Mouse (Mus musculus) right cerebral cortex, postnatal 25 days (tissue): Measurements from ENCODE around the gene Gm10490.
A peak's percentile ranks its signal among the peaks of the same experiment; 100 is the strongest.
"Not testable (repeated sequence)": the region's sequence is repeated elsewhere in the genome, so short reads cannot be mapped to it uniquely, and the experiment has no call there.

Experiments used
- DNase-seq: peaks from one replicate; pipeline ENCODE4 v3.0.0; 2022

Gm10490 gene

DNA sequence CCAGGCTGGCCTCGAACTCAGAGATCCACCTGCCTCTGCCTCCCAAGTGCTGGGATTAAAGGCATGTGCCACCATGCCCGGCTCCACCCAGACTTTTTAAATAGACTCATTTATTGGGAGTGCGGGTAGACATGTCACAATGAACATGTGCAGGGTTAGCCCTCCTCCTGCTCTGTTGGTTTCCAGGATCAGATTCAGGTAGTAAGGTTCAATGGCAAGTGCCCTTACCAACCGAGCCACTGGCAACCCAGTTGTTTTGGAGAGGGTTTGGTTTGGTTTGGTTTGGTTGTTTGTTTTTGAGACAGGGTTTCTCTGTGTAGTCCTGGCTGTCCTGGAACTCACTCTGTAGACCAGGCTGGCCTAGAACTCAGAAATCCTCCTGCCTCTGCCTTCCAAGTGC lies at the start of gene Gm10490:
Gm10490 (plus strand) TSS at position 301 of the 400 bp plus-strand sequence.
- not testable (repeated sequence) for DNase-seq

DNA sequence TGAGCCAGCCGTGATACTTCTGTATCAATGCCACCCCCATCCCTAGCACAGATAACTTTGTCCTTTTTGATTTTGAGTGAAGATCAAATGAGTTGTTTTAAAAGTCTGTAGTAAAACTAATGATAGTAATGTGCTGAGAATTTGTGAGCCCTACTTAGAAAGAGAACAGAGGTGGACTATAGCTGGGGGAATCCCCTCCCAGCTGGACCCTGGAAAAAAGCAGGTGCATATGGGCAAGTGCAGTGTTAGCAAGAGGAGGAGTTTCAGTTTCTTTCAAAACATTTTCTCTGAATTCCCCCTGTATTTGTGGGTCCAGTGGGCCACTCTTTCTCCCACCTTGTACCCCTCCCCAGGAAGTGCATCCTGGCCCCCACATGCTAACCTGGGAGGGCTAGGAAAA lies 46.2 kb upstream of the Gm10490 start:
- no peak for DNase-seq

DNA sequence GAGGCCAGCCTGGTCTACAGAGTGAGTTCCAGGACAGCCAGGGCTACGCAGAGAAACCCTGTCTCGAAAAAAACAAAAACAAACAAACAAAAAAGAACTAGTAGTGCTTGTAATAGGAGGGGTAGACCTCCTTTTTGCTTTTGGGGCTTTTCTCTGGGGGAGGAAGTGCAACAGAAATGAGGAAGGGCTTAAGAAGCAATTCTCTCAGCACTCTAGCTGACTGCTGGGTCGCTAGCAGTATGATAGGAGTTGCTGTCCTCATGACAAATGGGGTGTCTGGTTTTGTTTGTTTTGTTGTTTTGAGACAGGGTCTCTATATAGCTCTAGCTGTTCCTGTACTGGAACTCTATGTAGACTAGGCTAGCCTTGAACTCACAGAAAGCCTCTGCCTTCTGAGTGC lies 44.8 kb upstream of the Gm10490 start:
- DNase-seq = no peak

DNA sequence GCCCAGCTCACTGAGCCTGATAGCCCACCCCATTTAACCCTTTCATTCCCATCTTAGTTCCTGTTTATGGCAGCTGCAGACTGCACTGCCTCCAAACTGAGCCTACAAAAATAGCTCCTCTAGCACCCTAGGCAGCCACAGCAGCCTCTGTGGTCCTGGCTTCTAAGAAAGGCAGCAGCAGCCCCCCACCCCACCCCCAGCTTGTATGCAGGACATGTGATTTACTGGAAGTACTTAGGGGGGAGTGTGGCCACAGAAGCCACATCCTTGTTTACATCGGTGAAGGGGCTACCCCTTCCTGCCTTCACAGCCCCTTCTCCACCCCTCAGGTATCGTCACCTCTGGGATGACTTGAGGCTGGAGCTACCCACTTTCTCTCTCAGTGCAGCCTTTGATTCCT lies 44.0 kb upstream of the Gm10490 start:
- no peak for DNase-seq

DNA sequence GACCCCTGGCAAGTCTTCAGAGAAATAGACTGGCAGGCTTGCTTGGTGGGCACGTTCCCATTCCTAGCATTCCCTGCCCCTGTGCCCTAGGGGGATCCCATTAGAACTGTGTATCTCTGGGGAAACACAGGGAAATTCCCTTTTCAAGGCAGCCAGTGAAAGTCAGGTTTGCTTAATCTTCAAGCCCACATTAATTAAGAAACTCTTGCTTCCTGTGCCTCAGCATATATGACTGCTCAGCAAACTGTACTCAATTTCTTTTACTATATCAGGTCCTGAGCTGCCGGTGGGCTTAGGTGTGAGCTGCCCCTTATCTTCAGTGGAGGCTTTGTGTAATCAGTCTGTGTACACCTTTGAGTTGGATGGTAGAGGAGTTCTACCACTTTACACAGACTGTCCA lies 43.6 kb upstream of the Gm10490 start:
- DNase-seq = no peak

DNA sequence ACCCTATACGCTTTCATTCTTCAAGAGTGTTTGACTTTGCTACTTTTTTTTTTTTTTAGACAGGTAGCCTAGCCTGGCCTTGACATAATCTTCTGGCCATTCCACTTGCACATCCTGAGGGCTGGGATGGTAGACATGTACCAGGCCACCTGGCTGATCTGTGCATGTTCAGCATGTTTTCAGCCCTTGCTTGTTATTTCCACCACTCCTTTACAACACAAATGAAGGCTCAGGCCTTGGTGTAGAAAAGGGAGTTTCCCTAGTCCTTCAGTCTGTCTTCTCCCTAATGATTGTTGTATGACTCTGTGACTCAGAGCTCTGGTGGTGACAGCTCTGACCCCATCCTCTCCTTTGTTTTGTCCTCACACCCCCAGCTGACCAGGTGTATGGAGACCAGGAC lies 42.2 kb upstream of the Gm10490 start:
- no peak for DNase-seq

DNA sequence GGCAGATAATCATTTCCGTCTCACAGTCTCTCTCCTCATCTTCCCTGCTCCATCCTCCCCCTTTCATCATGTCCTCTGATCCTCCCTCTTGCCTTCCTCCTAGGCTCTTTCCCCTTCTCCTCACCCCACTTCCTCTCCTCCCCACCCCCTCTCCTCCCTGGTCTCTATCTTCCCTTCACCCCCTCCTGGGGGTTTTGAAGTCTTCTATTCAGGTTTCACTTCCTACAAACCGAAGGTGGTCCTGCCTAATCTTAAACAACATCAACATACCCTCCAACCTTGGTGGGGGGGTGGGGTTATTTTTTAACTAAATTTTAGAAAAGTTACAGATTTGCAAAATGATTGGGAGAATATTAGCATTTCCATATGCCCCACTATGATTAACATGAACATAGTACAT lies 40.8 kb upstream of the Gm10490 start:
- DNase-seq = no peak

DNA sequence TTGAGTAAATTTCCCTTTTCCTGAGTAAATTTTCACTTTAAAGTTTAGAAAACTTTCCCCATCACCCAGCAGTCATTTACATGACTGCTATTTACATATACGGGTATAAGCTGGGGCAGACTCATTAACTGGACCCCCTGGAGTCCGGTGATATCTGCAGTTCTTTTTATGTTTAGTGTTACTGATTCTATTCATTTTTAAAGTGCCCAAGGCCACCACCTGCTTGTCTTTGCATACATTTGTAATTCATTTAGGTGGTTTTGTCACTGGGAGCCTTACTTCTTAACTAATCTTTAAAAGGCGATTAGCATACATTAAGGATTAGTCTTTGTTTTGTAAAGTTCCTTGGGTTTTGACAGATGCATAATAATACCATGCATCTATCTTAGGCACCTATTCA lies 39.5 kb upstream of the Gm10490 start:
- DNase-seq = no peak

DNA sequence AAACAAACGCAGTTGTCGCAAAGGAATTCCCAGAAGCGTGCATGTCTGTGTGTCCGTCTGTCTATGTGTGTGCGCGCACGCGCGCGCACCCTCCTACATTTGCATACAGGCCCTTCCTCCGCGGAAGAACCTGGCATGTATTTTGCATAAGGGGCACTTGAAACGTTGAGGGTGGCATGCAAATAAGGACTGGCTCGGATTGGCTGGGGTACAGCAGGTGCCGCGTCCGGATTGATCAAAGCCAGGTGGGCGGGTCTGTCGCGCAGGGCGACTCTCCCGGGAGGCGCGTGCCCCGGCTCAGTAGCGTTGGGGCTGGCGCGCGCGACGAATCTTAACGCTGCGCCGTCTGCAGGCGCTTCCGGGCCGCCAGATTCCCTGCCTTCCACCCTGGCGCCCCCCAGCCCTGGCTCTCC lies 31.3 kb upstream of the Gm10490 start, which contains the start of gene Pim2:
Pim2 (plus strand) TSS at position 256 of the 413 bp plus-strand sequence.
- DNase-seq = peak; percentile 84

DNA sequence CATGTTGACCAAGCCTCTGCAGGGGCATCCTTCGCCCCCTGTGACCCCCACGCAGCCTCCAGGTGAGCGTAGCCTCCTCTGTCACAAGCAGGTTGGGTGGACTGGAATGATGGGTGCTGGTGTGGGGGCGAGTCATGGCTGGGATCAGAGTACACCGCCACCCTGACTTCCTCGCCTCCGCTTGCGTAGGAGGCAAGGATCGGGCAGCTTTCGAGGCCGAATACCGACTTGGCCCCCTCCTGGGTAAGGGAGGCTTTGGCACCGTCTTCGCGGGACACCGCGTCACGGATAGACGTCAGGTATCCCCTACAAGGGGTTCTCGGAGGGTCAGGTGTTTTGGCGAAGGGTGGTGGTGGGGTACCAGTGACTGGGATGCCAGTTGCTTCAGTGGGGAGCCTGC lies 30.8 kb upstream of the Gm10490 start:
- no peak for DNase-seq

DNA sequence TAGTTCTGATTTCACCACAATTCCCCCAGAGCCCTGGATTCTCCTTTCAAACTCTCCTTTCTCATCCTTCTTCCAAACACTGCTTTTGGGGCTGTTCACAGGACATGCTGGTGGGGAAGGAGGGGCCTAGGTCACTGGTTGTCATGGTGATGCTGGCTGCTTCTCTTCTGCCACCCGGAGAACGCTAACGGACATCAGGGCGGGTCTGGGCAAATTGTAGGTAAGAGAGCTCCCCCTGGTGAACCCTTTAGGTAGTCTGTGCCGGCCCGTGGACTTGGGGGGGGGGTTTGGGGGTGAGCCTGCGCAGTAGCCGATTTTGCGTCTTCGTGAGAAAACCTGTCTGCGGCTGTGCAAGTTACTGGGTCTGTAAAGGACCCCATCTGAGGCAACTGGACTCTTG lies 29.5 kb upstream of the Gm10490 start:
- peak; percentile 62 for DNase-seq

DNA sequence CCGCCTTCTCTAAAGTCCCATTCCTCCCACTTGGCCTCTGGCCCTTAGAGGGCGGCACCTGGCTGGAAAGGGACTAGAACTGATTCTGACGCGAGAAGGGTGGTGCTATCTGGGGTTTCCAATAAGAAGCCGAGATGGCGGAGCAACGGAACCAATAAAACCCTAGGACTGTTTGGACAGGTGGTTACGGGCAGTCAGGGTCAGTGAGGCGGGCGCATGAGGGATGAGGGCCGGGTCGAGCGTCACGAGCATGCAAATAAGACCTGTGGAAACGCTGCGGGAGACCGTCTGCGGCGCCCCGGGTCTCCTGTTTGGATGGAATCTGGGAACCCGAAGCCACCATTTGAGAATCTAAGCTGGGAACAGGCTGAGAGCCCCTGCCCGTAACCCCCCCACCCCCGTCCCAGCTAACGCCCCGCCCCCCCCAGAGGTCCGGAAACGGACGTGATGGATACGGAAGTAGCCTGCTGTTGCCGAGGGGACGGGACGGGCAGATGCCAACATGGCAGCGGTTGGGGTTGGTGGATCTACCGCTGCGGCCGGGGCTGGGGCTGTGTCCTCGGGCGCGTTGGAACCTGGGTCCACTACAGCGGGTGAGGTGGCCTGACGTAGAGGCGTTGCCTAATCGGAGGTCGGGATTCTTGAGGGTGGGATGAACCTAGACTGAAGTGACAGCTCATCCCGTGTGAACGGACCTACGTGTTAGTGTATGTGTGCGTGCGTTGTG lies 25.3 kb upstream of the Gm10490 start, which contains the start of gene Slc35a2:
Slc35a2 (plus strand) TSS at position 188 of the 727 bp plus-strand sequence.
- DNase-seq = peak; percentile 63

DNA sequence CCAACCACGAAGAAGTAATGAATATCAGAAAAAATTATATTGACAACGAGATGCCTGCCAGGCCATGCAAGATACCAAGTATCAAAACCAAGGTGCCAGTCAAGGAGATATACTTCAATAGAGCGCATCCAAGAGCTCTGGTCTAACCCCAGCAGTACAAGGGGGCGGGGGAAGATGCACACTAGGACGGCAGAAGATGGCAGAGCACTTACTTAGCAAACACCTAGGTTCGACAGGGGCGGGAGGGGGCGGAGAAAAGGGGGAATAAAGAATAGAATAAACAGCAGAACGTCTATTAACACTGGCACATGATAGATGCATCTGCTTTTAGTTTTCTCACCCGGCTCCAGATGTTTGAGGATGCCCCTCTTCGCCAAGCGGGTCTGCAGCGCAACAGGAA lies 11.1 kb upstream of the Gm10490 start:
- DNase-seq = no peak

DNA sequence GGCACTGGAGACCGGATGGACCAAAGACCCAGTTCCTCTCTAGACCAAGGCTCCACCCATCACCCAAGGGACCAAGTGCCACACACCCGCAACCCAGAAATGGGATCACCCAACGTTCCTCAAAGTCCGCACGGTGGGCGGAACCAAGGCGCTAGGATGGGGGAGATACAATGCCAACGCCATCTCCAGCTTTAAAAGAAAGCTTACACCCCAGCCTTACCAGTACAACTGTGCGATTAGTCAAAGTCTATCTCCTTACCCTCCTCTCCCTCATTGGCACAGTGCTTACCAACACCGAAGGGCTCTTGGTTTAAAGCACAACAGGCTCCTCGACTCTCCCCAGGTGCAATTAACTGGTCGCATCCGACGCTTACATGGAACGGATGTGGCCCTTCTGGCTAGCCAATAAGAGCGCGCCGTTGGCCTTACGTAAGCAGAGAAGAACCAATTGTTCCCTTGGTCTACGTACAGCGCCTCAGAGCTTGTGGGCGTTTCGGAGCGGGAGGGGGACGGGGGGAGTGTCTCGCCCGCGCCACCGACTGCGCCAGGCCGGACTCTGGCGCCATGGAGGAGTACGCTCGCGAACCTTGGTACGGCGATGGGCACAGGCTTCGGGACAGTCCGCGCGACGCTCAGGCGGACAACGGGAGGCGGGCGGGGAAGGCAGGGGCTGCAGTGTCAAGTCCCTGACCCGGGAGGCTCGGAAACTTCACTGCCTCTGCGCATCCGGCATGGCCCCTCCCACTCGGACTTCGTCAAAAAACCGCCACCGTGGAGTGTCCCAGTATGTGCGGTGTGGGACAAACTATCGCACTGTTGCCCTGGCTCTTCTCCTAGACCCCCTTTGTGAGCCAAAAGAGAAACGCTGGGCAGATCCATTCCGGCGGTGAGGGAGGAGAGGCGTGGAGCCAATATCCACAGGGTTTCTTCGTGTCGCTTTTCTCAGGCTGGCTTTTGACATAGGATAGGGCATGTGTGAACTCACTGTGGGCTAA lies 10.2 kb upstream of the Gm10490 start, which contains the start of the genes Pqbp1 and Timm17b:
Pqbp1 (minus strand) TSS at position 390 of the 995 bp plus-strand sequence.
Timm17b (plus strand) TSS at position 478 of the 995 bp plus-strand sequence.
- DNase-seq = peak; percentile 85

DNA sequence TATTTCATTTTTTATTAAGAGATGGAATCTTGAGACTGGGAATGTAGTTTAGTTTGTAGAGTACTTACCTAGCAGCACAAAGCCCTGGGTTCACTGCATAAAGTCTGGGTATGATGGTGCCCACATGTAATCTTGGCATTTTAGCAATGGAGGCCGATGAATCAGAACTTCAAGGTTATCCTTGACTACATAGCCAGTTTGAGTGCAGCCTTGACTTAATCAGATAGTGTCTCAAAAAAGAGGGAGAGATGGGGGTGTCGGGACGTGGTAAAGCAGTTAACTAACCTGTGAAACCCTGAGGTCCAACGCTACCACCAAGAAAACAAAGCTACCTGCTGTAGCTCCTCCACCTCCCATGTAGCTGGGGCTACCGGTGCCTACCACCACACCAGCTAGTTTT lies 4.9 kb upstream of the Gm10490 start:
- no peak for DNase-seq

DNA sequence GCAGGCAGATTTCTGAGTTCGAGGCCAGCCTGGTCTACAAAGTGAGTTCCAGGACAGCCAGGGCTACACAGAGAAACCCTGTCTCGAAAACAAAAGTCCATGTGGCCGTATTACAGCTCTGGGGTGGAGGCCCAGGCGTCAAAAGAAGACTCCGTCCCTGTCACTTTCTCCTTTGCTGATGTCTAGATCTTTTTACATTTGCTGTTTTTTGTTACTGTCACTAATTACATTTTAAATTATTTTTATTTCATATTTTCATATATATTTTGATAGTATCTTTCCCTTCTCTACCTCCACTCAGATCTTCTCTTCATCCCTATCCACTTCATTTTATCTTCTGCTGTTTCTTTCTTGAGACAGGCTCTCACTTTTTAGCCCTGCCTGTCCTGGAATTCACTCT lies 1.6 kb upstream of the Gm10490 start, which contains the start of gene Gm10491:
Gm10491 (minus strand) TSS at position 101 of the 400 bp plus-strand sequence.
- DNase-seq = no peak

DNA sequence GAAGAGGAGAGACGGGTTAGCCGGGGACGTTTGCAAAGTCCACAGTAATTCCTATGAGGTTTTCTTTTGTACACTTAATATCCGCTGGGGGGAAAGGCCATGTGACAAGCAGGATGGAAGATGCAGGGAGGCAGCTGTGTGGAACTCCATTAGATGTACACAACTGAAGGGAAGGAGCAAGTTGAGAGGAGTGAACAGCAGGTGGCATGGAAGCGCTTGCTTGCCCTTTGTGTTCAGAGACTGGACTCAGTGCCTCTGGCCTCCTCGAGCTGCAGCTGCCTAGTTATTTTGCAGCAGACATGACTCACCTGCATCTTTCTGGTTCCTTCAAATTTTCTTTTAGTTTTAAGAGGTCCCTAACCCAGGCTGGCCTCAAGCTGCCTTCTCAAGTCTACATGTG lies 1.1 kb downstream of the Gm10490 start:
- DNase-seq = no peak

DNA sequence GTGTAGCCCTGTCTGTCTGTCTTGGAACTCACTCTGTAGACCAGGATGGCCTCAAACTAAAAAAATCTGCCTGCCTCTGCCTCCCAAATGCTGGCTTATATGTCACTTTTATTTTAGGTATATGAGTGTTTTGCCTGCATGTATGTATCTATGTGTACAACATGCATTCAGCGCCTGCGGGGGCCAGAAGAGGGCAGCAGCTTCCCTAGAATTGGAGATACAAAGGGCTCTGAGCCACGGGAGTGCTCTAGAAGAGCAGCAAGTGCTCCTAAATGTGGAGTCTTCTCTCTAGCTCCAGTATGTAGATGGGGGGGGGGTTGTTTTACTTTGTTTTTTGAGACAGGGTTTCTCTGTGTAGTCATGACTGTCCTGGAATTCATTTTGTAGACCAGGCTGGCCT lies 6.3 kb downstream of the Gm10490 start:
- DNase-seq = not testable (repeated sequence)

DNA sequence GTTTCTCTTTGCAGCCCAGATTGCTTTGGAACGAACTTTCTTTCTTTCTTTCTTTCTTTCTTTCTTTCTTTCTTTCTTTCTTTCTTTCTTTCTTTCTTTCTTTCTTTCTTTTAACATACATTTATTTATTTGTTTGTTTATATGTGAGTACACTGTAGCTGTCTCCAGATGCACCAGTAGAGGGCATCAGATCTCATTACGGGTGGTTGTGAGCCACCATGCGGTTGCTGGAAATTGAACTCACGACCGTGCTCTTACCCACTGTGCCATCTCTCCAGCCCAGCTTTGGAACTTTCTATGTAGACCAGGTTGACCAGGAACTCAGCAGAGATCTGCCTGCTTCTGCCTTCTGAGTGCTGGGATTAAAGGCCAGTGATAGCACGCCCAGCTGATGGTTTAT lies 8.6 kb downstream of the Gm10490 start:
- not testable (repeated sequence) for DNase-seq

DNA sequence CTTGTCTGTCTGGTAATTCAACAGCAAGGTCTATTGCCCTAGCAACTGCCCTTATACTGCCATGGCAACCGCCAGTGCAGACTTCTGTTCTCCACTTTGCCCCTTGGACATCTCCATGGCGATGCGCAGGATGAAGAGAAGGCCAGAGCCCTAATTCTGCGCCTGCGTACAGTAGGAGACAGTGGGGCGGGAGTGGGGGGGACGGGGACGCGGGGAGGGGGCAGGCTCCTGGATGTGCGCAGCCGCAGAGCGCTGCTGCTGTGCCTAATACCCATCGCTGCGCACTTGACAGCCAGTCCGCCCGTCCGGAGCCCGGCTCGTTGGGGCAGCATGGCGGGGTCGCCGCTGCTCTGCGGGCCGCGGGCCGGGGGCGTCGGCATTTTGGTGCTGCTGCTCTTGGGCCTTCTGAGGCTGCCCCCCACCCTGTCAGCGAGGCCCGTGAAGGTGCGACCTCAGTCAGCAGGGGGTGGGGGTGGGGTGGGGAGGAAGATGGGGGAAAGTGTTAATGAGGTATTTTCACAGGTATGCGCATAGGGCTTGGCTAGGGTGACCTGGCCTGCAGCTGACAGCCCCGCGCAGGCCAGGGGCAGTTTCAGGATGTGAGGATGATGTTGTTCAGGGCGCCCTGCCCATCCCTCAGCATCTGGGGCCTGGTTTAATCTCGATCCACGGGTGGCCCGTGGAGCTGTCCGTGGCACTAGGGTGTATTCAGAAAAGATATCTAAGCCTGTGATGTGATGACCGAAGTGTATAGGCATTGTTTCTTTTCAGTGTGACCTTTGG lies 10.4 kb downstream of the Gm10490 start, which contains the start of gene Pcsk1n:
Pcsk1n (plus strand) TSS at position 222 of the 783 bp plus-strand sequence.
- peak; percentile 42 for DNase-seq

DNA sequence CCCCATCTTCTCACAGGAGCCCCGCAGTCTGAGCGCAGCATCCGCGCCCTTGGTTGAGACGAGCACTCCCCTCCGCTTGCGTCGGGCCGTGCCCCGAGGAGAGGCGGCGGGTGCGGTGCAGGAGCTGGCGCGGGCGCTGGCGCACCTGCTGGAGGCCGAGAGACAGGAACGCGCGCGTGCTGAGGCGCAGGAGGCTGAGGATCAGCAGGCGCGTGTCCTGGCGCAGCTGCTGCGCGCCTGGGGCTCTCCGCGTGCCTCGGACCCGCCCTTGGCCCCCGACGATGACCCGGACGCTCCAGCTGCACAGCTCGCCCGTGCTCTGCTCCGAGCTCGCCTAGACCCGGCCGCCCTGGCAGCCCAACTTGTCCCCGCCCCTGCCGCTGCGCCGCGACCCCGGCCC lies 12.7 kb downstream of the Gm10490 start:
- DNase-seq = no peak

DNA sequence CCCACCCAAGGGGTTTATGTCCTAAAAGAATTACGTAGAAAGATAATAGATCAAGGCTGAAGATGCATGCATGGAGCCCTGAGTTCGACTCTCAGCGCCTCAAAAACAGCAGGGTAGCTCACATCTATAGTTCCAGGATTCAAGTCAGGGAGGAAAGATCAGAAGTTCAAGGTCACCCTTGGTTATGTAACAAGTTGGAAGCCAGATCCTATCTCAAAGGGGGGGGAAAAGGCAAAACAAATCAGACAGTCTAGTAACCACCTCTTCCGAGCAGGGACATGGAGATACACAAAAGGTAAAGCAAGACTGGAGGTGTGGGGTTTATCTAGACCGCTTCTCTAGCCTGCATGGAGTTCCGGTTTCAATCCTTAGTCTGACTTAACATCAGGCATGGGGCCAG lies 16.9 kb downstream of the Gm10490 start:
- no peak for DNase-seq

DNA sequence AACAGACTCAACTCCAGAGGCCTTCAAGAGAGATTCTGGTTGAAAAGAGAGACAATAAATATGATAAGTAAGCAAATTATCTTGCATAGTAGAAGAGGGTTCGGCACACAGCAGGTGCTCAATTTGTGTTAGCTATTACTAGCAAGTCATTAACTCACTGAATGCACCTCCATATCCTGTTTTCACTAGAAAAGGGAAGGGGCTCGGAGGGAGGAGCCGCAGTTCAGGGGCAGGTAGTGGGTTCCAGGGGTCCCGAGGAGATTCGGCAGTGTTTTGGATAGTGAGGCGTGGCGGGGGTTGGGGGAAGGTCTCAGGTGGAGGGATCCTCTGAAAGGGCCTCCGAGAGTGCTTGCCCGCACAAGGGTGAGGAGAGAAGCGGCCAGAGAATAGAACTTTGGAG lies 17.8 kb downstream of the Gm10490 start:
- no peak for DNase-seq
